Mouse (Mus musculus) kidney, adult 2 months (tissue): ENCODE data around the gene Gm49361.

Source experiments
- CTCF ChIP-seq: fragments of 200-500 bp; conservative IDR thresholded peaks from 2 replicates; pipeline ENCODE4 v1.5.1; 2011; ENCODE audit warnings: low read depth, mild to moderate bottlenecking, control low read depth, low read length, moderate library complexity, mixed read lengths; ENCODE audit not compliant: insufficient read depth, insufficient read length
- POLR2A ChIP-seq: fragments of 200-500 bp; IDR thresholded peaks from one replicate; pipeline ENCODE4 v1.6.1; 2011; ENCODE audit warnings: low read depth, low read length, control low read depth

- TF ChIP-seq POLR2A (no peak), CTCF (no peak)
Observed at GRCm38 (mm10) chr14:57755661-57756060, 9.8 kb upstream of the Gm49361 start.
